Mouse (Mus musculus): ENCODE data around the gene Pwwp2b.

DNA sequence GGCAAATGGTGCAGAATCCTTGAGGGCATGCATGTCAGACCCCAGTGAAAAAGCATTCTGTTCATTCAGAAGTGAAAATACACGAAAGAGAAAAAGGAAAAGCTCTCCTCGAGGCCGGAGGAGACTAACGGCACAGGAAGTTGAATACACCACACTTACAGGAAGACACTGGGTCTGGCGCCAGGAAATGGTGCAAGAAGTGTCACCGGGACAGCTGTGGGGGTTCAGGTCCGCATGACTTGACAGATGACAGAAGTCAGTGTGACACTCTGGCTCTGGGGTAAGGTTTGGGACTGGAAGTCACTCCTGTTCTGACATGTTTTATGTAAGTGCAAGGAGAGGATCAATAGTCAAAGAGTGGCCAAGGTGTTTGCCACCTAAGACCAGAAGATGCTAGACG, 23.6 kb upstream of the Pwwp2b start:
- no peak for TF ChIP-seq CTCF (IDR thresholded peaks at IDR 0.05; ENCODE audit: insufficient read depth, low read length)
- no peak for TF ChIP-seq POLR2A (IDR thresholded peaks at IDR 0.05; ENCODE audit: borderline replicate concordance, extremely low read depth, low read depth, low read length)

All from lung, adult 2 months (tissue).